8 mouse cellular contexts compared by ENCODE assay signal in genomic region chr4:94752512-94752911, GRCm38 (mm10). TPM values are rescaled to one million over a fixed set of nuclear protein-coding genes. Genes with fewer than 3 reads are reported as not detected.
DNase-seq lines count a peak whose midpoint lies in the region; ATAC-seq and TF ChIP-seq lines count a peak whose summit lies in the region.
"Had no signal": no experiment of that assay in that cellular context is flagged by ENCODE, and none has a peak within 500 bp of the region (broad histone marks: within the 10 kb centered on the region; RNA-seq: fewer than 3 reads in every experiment).

No protein-coding gene starts in this region.

- H3K27me3 ChIP-seq in embryonic facial prominence, embryonic 13.5 days: no peaks in the 10 kb centered on the region
- H3K27me3 ChIP-seq in heart, embryonic 14.5 days (ENCODE audit: control insufficient read depth, insufficient read depth, low read length): no peaks in the 10 kb centered on the region
- H3K27me3 ChIP-seq in limb, embryonic 14.5 days (ENCODE audit: control insufficient read depth, insufficient read depth, low read length): no peaks in the 10 kb centered on the region

- H3K4me3 ChIP-seq in embryonic facial prominence, embryonic 13.5 days: no peak overlapping the region
- no peak overlapping the region for H3K4me3 ChIP-seq in heart, embryonic 14.5 days (ENCODE audit: control insufficient read depth in 1 of 2, insufficient read depth in 1 of 2, low read depth in 1 of 2, low read length in 2 of 2)
- H3K4me3 ChIP-seq in limb, embryonic 14.5 days (replicated peaks; ENCODE audit: low read length): no peak overlapping the region

- no peaks in the 10 kb centered on the region for H3K9me3 ChIP-seq in embryonic facial prominence, embryonic 13.5 days
- H3K9me3 ChIP-seq in heart, embryonic 14.5 days (ENCODE audit: control insufficient read depth, low read length): no peaks in the 10 kb centered on the region
- no peaks in the 10 kb centered on the region for H3K9me3 ChIP-seq in limb, embryonic 14.5 days (ENCODE audit: control insufficient read depth, low read length)

- WGBS in embryonic facial prominence, embryonic 13.5 days: 35% methylated on average over 9 of the region's 9 CpGs
- WGBS in heart, embryonic 14.5 days: 19% methylated on average over 9 of the region's 9 CpGs
- 44% methylated on average over 9 of the region's 9 CpGs for WGBS in limb, embryonic 14.5 days

- no peak overlapping the region for H3K4me2 ChIP-seq in embryonic facial prominence, embryonic 13.5 days
- H3K4me2 ChIP-seq in heart, embryonic 14.5 days (ENCODE audit: low read length): peak overlapping the region; percentile 36
- H3K4me2 ChIP-seq in limb, embryonic 14.5 days (replicated peaks; ENCODE audit: low read depth, low read length, severe bottlenecking): no peak overlapping the region

- H3K4me1 ChIP-seq in embryonic facial prominence, embryonic 13.5 days: no peaks in the 10 kb centered on the region
- H3K4me1 ChIP-seq in heart, embryonic 14.5 days (ENCODE audit: control insufficient read depth in 2 of 2, insufficient read depth in 2 of 2, low read length in 2 of 2): peaks cover 10 to 12% of the 10 kb centered on the region in 2 experiments; a peak in 2 of 4 replicates
- H3K4me1 ChIP-seq in limb, embryonic 14.5 days (ENCODE audit: control insufficient read depth, insufficient read depth, low read length): peaks cover 3% of the 10 kb centered on the region; the same call in 1 of the 2 replicates

- TF ChIP-seq POLR2A in limb, embryonic 14.5 days (IDR thresholded peaks at IDR 0.05; ENCODE audit: borderline replicate concordance, extremely low read depth, insufficient read depth, insufficient read length): no peak

- H3K36me3 ChIP-seq in embryonic facial prominence, embryonic 13.5 days: no peaks in the 10 kb centered on the region
- no peaks in the 10 kb centered on the region for H3K36me3 ChIP-seq in heart, embryonic 14.5 days (ENCODE audit: control insufficient read depth, insufficient read depth, low read length)
- H3K36me3 ChIP-seq in limb, embryonic 14.5 days (ENCODE audit: control insufficient read depth, insufficient read depth, low read length): no peaks in the 10 kb centered on the region

- DNase-seq in adrenal gland, adult 8-10 months: peak; percentile 14
- peak; percentile 59 for DNase-seq in limb, embryonic 14.5 days (ENCODE audit: low spot score)
- DNase-seq in ovary, postnatal 36 days (ENCODE audit: low spot score): peak; percentile 8
- no peak for DNase-seq in thymus, postnatal 14 days
- DNase-seq in right cerebral cortex, postnatal 25 days: no peak

- H3K27ac ChIP-seq in embryonic facial prominence, embryonic 13.5 days: no peak overlapping the region
- H3K27ac ChIP-seq in heart, embryonic 14.5 days (replicated peaks in 1 of 2; ENCODE audit: control insufficient read depth in 1 of 2, insufficient read depth in 1 of 2, low read depth in 2 of 2, low read length in 2 of 2): peak overlapping the region; percentile 70 to 71
- H3K27ac ChIP-seq in limb, embryonic 14.5 days (replicated peaks; ENCODE audit: low read depth, low read length): no peak overlapping the region

- ATAC-seq in embryonic facial prominence, embryonic 13.5 days (ENCODE audit: insufficient number of reproducible peaks, insufficient read depth, low FRiP score, low TSS enrichment, low read depth): peak; percentile 67; the same call in 1 of the 2 replicates
- ATAC-seq in heart, embryonic 14.5 days (ENCODE audit: insufficient number of reproducible peaks, insufficient read depth, low FRiP score, low read depth): peak; percentile 88
- peak; percentile 91 for ATAC-seq in limb, embryonic 14.5 days (ENCODE audit: low FRiP score, low read depth)

- H3K9ac ChIP-seq in embryonic facial prominence, embryonic 13.5 days: no peak overlapping the region
- H3K9ac ChIP-seq in heart, embryonic 14.5 days (ENCODE audit: low read length): no peak overlapping the region; the same call in 1 of the 2 replicates
- no peak overlapping the region for H3K9ac ChIP-seq in limb, embryonic 14.5 days (ENCODE audit: low read depth, low read length, severe bottlenecking)

RNA-seq across cellular contexts. Expression of gene Tek, which starts 13.4 kb away (rescaled TPM):
- 10 to 100 TPM; 36.4 to 64.0 (median 59.5) TPM for total RNA-seq in adrenal gland, adult 8-10 months (2022)
- polyA plus RNA-seq in embryonic facial prominence, embryonic 13.5 days (2015; fragmentation: Nextera tagmentation; extraction: Ambion mirVana): 8.0 and 9.7 TPM in 2 replicates
- 56.8 and 57.7 TPM in 2 replicates for polyA plus RNA-seq in heart, embryonic 14.5 days (2014; fragmentation: Nextera tagmentation; extraction: Ambion mirVana)
- 8.4 and 10.2 TPM in 2 replicates for polyA plus RNA-seq in limb, embryonic 14.5 days (2012; rRNA removed)
- 15.6 and 15.7 TPM in 2 replicates for polyA plus RNA-seq in limb, embryonic 14.5 days (2014; fragmentation: Nextera tagmentation; extraction: Ambion mirVana)
- total RNA-seq: neutrophil, adult 5-6 weeks had no signal

Comparison
In these comparisons a context has a peak if more than half of its experiments do, and no peak if none do; other contexts are left out.
1. DNase-seq: peak in adrenal gland, adult 8-10 months (single experiment), limb, embryonic 14.5 days (single experiment) and ovary, postnatal 36 days (single experiment); none in thymus, postnatal 14 days (single experiment) and right cerebral cortex, postnatal 25 days (single experiment).
2. H3K27ac ChIP-seq: peak in heart, embryonic 14.5 days (2 of 2); none in embryonic facial prominence, embryonic 13.5 days (single experiment) and limb, embryonic 14.5 days (single experiment).
3. Peak in every context shown above with its lines, with median percentiles within 50 percentile points of each other: ATAC-seq.